ENCODE assay signal across 9 mouse cellular contexts in genomic region chr5:5755039-5755438, GRCm38 (mm10). TPM values are rescaled to one million over a fixed set of nuclear protein-coding genes. Genes with fewer than 3 reads are reported as not detected.
A peak's percentile ranks its signal among the peaks of the same experiment; 100 is the strongest.
DNase-seq lines count a peak whose midpoint lies in the region; ATAC-seq lines count a peak whose summit lies in the region.
"Had no signal": no experiment of that assay in that cellular context is flagged by ENCODE, and none has a peak within 500 bp of the region (broad histone marks: within the 10 kb centered on the region; RNA-seq: fewer than 3 reads in every experiment).

No protein-coding gene starts in this region.

- 2% methylated on average over 9 of the region's 9 CpGs for WGBS in kidney, embryonic 16.5 days
- WGBS in midbrain, embryonic 16.5 days: 2% methylated on average over 9 of the region's 9 CpGs

- no peak for ATAC-seq in kidney, embryonic 16.5 days (ENCODE audit: low FRiP score, low TSS enrichment)
- ATAC-seq in midbrain, embryonic 16.5 days: 0 out of 2 replicates have a peak, but pooled peaks have one; percentile 27

- H3K9me3 ChIP-seq in kidney, embryonic 16.5 days (ENCODE audit: low read length): no peaks in the 10 kb centered on the region
- no peaks in the 10 kb centered on the region for H3K9me3 ChIP-seq in midbrain, embryonic 16.5 days (replicated peaks; ENCODE audit: control insufficient read depth, low read length, poor library complexity, severe bottlenecking)
- H3K9me3 ChIP-seq: embryonic facial prominence, embryonic 13.5 days had no signal

- H3K4me3 ChIP-seq in kidney, embryonic 16.5 days (ENCODE audit: low read length): no peak overlapping the region
- no peak overlapping the region for H3K4me3 ChIP-seq in midbrain, embryonic 16.5 days (ENCODE audit: low read depth, low read length)
- H3K4me3 ChIP-seq: embryonic facial prominence, embryonic 13.5 days had no signal

- H3K27me3 ChIP-seq in kidney, embryonic 16.5 days (ENCODE audit: insufficient read depth, low read length): no peaks in the 10 kb centered on the region
- H3K27me3 ChIP-seq in midbrain, embryonic 16.5 days (ENCODE audit: control insufficient read depth, insufficient read depth, low read depth, low read length): no peaks in the 10 kb centered on the region

- DNase-seq in kidney, adult 18-20 months: peak; percentile 64
- peak; percentile 29 to 83 for DNase-seq in adrenal gland, adult (ENCODE audit: inconsistent age in 2 of 2, low spot score in 1 of 2)
- DNase-seq in embryo, embryonic 10.5 days (ENCODE audit: low spot score): peak; percentile 83
- peak; percentile 55 to 67 for DNase-seq in heart, postnatal 36 days
- DNase-seq in left cerebral cortex, postnatal 25 days (ENCODE audit: low spot score in 2 of 2): peak; percentile 64 to 65
- DNase-seq in thymus, postnatal 25 days: peak; percentile 16

- no peak overlapping the region for H3K9ac ChIP-seq in kidney, embryonic 16.5 days (replicated peaks; ENCODE audit: low read length)
- H3K9ac ChIP-seq in midbrain, embryonic 16.5 days (ENCODE audit: low read depth, low read length): no peak overlapping the region
- H3K9ac ChIP-seq: embryonic facial prominence, embryonic 13.5 days had no signal

- H3K4me2 ChIP-seq in kidney, embryonic 16.5 days (replicated peaks; ENCODE audit: low read depth, low read length): no peak overlapping the region
- no peak overlapping the region for H3K4me2 ChIP-seq in midbrain, embryonic 16.5 days (ENCODE audit: low read length)
- H3K4me2 ChIP-seq: embryonic facial prominence, embryonic 13.5 days had no signal

- H3K27ac ChIP-seq in kidney, embryonic 16.5 days (ENCODE audit: low read length): no peak overlapping the region
- H3K27ac ChIP-seq in midbrain, embryonic 16.5 days (ENCODE audit: low read length): no peak overlapping the region
- H3K27ac ChIP-seq: embryonic facial prominence, embryonic 13.5 days had no signal

- no peaks in the 10 kb centered on the region for H3K4me1 ChIP-seq in kidney, embryonic 16.5 days (ENCODE audit: insufficient read depth, low read length)
- no peaks in the 10 kb centered on the region for H3K4me1 ChIP-seq in midbrain, embryonic 16.5 days (ENCODE audit: control insufficient read depth, insufficient read depth, low read length)

- H3K36me3 ChIP-seq in kidney, embryonic 16.5 days (ENCODE audit: insufficient read depth, low read length): no peaks in the 10 kb centered on the region
- H3K36me3 ChIP-seq in midbrain, embryonic 16.5 days (ENCODE audit: control insufficient read depth, insufficient read depth, low read length): no peaks in the 10 kb centered on the region
- H3K36me3 ChIP-seq: embryonic facial prominence, embryonic 13.5 days had no signal

- intact Hi-C loops in heart, postnatal 36 days (cut with DNase I): no loop called here
- intact Hi-C loops in left cerebral cortex, postnatal 25 days (cut with DNase I): no loop called here

RNA-seq across cellular contexts. Expression of gene Steap1, which starts 5.9 kb away (rescaled TPM):
- polyA plus RNA-seq in kidney, embryonic 16.5 days (2015; fragmentation: Nextera tagmentation; extraction: Ambion mirVana): 13.2 and 13.6 TPM in 2 replicates
- under 1 TPM in 1 of 2 experiments, not detected in 1; 0.22 TPM for total RNA-seq in heart, postnatal 36 days (2021)
- total RNA-seq in left cerebral cortex, postnatal 25 days (2021): under 1 TPM; 0.39 to 0.89 TPM
- 0.73 and 1.6 TPM in 2 replicates for polyA plus RNA-seq in midbrain, embryonic 16.5 days (2015; fragmentation: Nextera tagmentation; extraction: Ambion mirVana)

Comparison
In these comparisons a context has a peak if more than half of its experiments do, and no peak if none do; other contexts are left out.
1. DNase-seq: peak in every context shown above with its lines; median percentile 83 in embryo, embryonic 10.5 days; 64 in left cerebral cortex, postnatal 25 days; 64 in kidney, adult 18-20 months; 61 in heart, postnatal 36 days; 56 in adrenal gland, adult; 16 in thymus, postnatal 25 days.